9 mouse cellular contexts compared by ENCODE assay signal in the genomic region with DNA sequence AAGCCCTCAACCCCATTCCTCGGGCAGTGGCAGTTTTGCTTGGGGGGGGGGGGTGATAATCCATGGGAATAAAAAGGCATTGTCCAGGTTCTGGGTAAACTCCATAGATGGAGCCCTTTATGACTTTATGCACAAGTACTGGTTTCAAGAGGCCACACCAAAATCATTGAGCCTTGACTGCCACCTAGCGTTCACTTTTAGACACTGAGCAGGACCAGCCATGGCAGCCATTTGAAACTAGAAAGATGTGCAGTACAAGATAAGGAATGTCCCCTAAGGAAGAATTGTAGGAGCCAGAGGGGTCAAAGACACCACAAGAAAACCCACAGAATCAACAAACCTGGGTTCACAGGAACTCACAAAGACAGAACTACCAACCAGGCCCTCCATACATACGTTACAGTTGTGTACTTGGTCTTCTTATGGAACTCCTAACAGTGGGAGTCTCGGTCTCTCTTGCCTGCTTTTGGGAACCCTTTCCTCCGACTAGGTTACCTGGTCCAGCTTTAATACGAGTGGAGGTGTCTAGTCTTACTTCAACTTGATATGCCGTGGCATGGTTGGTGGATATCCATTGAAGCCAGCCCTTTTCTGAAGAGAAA. TPM values are rescaled to one million over a fixed set of nuclear protein-coding genes. Genes with fewer than 3 reads are reported as not detected.
DNase-seq lines count a peak whose midpoint lies in the region; ATAC-seq lines count a peak whose summit lies in the region.
"Had no signal": no experiment of that assay in that cellular context is flagged by ENCODE, and none has a peak within 500 bp of the region (broad histone marks: within the 10 kb centered on the region; RNA-seq: fewer than 3 reads in every experiment).

No protein-coding gene starts in this region.

- ATAC-seq in liver, embryonic 16.5 days (ENCODE audit: low read depth) = 0 out of 2 replicates have a peak, but pooled peaks have one; percentile 47
- peak; percentile 88 for ATAC-seq in neural tube, embryonic 15.5 days (ENCODE audit: low FRiP score)

- H3K27me3 ChIP-seq in liver, embryonic 16.5 days (ENCODE audit: control insufficient read depth, insufficient read depth, low read depth, low read length) = no peaks in the 10 kb centered on the region
- no peaks in the 10 kb centered on the region for H3K27me3 ChIP-seq in neural tube, embryonic 15.5 days (replicated peaks)

- H3K9me3 ChIP-seq in liver, embryonic 16.5 days (replicated peaks; ENCODE audit: control insufficient read depth, low read length) = no peaks in the 10 kb centered on the region
- no peaks in the 10 kb centered on the region for H3K9me3 ChIP-seq in neural tube, embryonic 15.5 days (replicated peaks)

- no peak overlapping the region for H3K27ac ChIP-seq in liver, embryonic 16.5 days (ENCODE audit: low read length)
- no peak overlapping the region for H3K27ac ChIP-seq in neural tube, embryonic 15.5 days (replicated peaks)
- H3K27ac ChIP-seq: macrophage had no signal

- 51% methylated on average over 7 of the region's 7 CpGs for WGBS in large intestine, adult 2 months
- 42% methylated on average over 7 of the region's 7 CpGs for WGBS in liver, embryonic 16.5 days (ENCODE audit: insufficient replicate concordance)
- WGBS in neural tube, embryonic 15.5 days = 59% methylated on average over 7 of the region's 7 CpGs

- no peaks in the 10 kb centered on the region for H3K4me1 ChIP-seq in liver, embryonic 16.5 days (ENCODE audit: control insufficient read depth, low read depth, low read length)
- no peaks in the 10 kb centered on the region for H3K4me1 ChIP-seq in neural tube, embryonic 15.5 days

- H3K9ac ChIP-seq in liver, embryonic 16.5 days (ENCODE audit: low read depth, low read length) = no peak overlapping the region
- no peak overlapping the region for H3K9ac ChIP-seq in neural tube, embryonic 15.5 days (replicated peaks)

- intact Hi-C loops in heart, postnatal 36 days (cut with DNase I) = loop anchor here (1.0 kb wide), 2 partner anchors 124 to 169 kb away; no protein-coding TSS in a partner anchor

- no peaks in the 10 kb centered on the region for H3K36me3 ChIP-seq in liver, embryonic 16.5 days (ENCODE audit: control insufficient read depth, insufficient read depth)
- no peaks in the 10 kb centered on the region for H3K36me3 ChIP-seq in neural tube, embryonic 15.5 days

- peak; percentile 79 for DNase-seq in ES-CJ7 (ENCODE audit: low read depth, low spot score)
- DNase-seq in brain, embryonic 18.5 days (ENCODE audit: low read depth, low spot score) = peak; percentile 30
- peak; percentile 3 for DNase-seq in fat pad, adult 2 months (ENCODE audit: extremely low read depth, low read depth, low spot score)
- peak; percentile 66 to 67 for DNase-seq in heart, postnatal 36 days
- DNase-seq in large intestine, adult 2 months (ENCODE audit: low read depth, low spot score) = peak; percentile 53
- DNase-seq in thymus, adult 18-20 months = peak; percentile 6 to 10

- H3K4me2 ChIP-seq in liver, embryonic 16.5 days (ENCODE audit: low read depth, low read length) = no peak overlapping the region
- no peak overlapping the region for H3K4me2 ChIP-seq in neural tube, embryonic 15.5 days

- H3K4me3 ChIP-seq in liver, embryonic 16.5 days (ENCODE audit: low read depth, low read length) = no peak overlapping the region
- H3K4me3 ChIP-seq in neural tube, embryonic 15.5 days (replicated peaks) = no peak overlapping the region

RNA-seq across cellular contexts. Expression of a gene that starts 40.3 kb away (rescaled TPM):
- total RNA-seq in heart, postnatal 36 days (2021) = under 1 TPM in 1 of 2 experiments, not detected in 1; 0.14 TPM
- polyA plus RNA-seq in large intestine, adult 2 months (2012; rRNA removed) = not detected in 2 replicates
- not detected in 2 replicates for polyA plus RNA-seq in liver, embryonic 16.5 days (2015; fragmentation: Nextera tagmentation; extraction: Ambion mirVana)
- 0.09 TPM in 2 replicates for polyA plus RNA-seq in neural tube, embryonic 15.5 days (2015; fragmentation: Nextera tagmentation; extraction: Ambion mirVana)
- polyA plus RNA-seq: macrophage had no signal

Comparison
In these comparisons a context has a peak if more than half of its experiments do, and no peak if none do; other contexts are left out.
1. DNase-seq: peak in every context shown above with its lines; median percentile 79 in ES-CJ7; 66 in heart, postnatal 36 days; 53 in large intestine, adult 2 months; 30 in brain, embryonic 18.5 days; 8 in thymus, adult 18-20 months; 3 in fat pad, adult 2 months.